8 mouse cellular contexts compared by ENCODE assay signal in the genomic region with DNA sequence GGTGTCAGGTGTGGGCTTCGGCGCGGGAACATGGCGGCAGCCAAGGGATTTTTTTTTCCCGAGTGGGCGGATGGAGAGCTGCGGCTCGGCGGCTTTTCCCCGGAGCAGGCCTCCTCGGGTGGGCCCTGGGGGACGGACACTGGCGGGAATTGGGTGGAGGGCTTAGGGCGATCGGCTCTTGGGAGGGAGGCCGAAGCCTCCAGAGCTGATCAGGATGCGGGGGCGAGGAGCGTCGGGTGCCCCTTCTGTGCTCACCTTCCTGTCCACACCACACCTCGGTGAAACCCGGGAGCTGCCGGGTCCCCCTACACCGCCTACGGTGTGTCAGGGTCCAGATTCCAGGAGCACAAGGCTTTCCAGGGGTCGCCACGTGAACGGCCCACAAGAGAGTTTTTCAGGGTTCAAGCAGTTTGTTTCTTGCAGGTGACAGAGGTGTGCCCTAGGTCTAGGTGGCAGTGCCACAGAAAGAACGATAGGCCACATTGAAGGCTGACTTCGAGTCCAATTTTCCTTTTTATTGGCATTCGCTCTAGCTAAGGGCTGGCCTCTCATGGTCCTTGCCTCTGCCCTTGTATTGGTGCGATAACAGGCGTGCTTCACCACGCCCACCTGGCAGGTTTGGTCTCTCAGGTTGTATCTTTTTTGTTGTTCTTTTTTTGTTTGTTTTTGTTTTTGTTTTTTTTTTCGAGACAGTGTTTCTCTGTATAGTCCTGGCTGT. TPM values are rescaled to one million over a fixed set of nuclear protein-coding genes. Genes with fewer than 3 reads are reported as not detected.
DNase-seq lines count a peak whose midpoint lies in the region; ATAC-seq and TF ChIP-seq lines count a peak whose summit lies in the region.

No protein-coding gene starts in this region.

- peak; percentile 3 to 13 for DNase-seq in layer of hippocampus, adult 18-20 months (ENCODE audit: low spot score in 2 of 2)
- no peak for DNase-seq in layer of hippocampus, adult 9-11 months
- peak; percentile 27 for DNase-seq in MN1 (ENCODE audit: low spot score)
- peak; percentile 34 for DNase-seq in lung, postnatal 0 days (ENCODE audit: low spot score)
- no peak for DNase-seq in Muller cell, postnatal 12 days (ENCODE audit: inconsistent ontology term)
- DNase-seq in ovary, postnatal 36 days (ENCODE audit: low spot score): no peak

- peak overlapping the region; percentile 87 for H3K4me3 ChIP-seq in forebrain, embryonic 13.5 days
- H3K4me3 ChIP-seq in intestine, embryonic 16.5 days (ENCODE audit: low read length): peak overlapping the region; percentile 84
- peak overlapping the region; percentile 66 for H3K4me3 ChIP-seq in lung, postnatal 0 days (ENCODE audit: low read depth, low read length)

- H3K9me3 ChIP-seq in forebrain, embryonic 13.5 days (replicated peaks): no peaks in the 10 kb centered on the region
- H3K9me3 ChIP-seq in intestine, embryonic 16.5 days (ENCODE audit: control insufficient read depth, low read length): no peaks in the 10 kb centered on the region
- H3K9me3 ChIP-seq in lung, postnatal 0 days (ENCODE audit: low read length): no peaks in the 10 kb centered on the region

- WGBS in forebrain, embryonic 13.5 days: 6% methylated on average over 35 of the region's 35 CpGs
- WGBS in intestine, embryonic 16.5 days: 3% methylated on average over 35 of the region's 35 CpGs
- WGBS in lung, postnatal 0 days: 4% methylated on average over 35 of the region's 35 CpGs

- 0 out of 2 replicates have a peak overlapping the region, but pooled peaks have one; percentile 40 for H3K27ac ChIP-seq in forebrain, embryonic 13.5 days
- H3K27ac ChIP-seq in intestine, embryonic 16.5 days (ENCODE audit: low read length): peak overlapping the region; percentile 94
- H3K27ac ChIP-seq in lung, postnatal 0 days (ENCODE audit: low read length): peak overlapping the region; percentile 76

- peak overlapping the region; percentile 90 for H3K9ac ChIP-seq in forebrain, embryonic 13.5 days
- H3K9ac ChIP-seq in intestine, embryonic 16.5 days (ENCODE audit: low read depth, low read length): peak overlapping the region; percentile 92
- peak overlapping the region; percentile 82 for H3K9ac ChIP-seq in lung, postnatal 0 days (replicated peaks; ENCODE audit: low read depth)

- no peaks in the 10 kb centered on the region for H3K36me3 ChIP-seq in forebrain, embryonic 13.5 days (ENCODE audit: poor library complexity, severe bottlenecking)
- H3K36me3 ChIP-seq in intestine, embryonic 16.5 days (ENCODE audit: control insufficient read depth, insufficient read depth, low read length): no peaks in the 10 kb centered on the region
- H3K36me3 ChIP-seq in lung, postnatal 0 days (ENCODE audit: insufficient read depth, low read length): no peaks in the 10 kb centered on the region

- TF ChIP-seq EP300 in lung, postnatal 0 days (IDR thresholded peaks at IDR 0.05): no peak

- ATAC-seq in forebrain, embryonic 13.5 days: peak; percentile 66; the same call in 1 of the 2 replicates
- ATAC-seq in intestine, embryonic 16.5 days: peak; percentile 65
- no peak; the same call in 1 of the 2 replicates for ATAC-seq in lung, postnatal 0 days

- TF ChIP-seq CTCF in lung, postnatal 0 days (IDR thresholded peaks at IDR 0.05): 0 out of 2 replicates have a peak, but pooled peaks have one; percentile 1

- H3K4me2 ChIP-seq in forebrain, embryonic 13.5 days: peak overlapping the region; percentile 80
- H3K4me2 ChIP-seq in intestine, embryonic 16.5 days (ENCODE audit: low read depth, low read length): peak overlapping the region; percentile 88
- H3K4me2 ChIP-seq in lung, postnatal 0 days (replicated peaks; ENCODE audit: low read depth, low read length): peak overlapping the region; percentile 96

- H3K4me1 ChIP-seq in forebrain, embryonic 13.5 days: peaks cover 16% of the 10 kb centered on the region
- peaks cover 10% of the 10 kb centered on the region; the same call in 1 of the 2 replicates for H3K4me1 ChIP-seq in intestine, embryonic 16.5 days (ENCODE audit: control insufficient read depth, insufficient read depth, low read length)
- H3K4me1 ChIP-seq in lung, postnatal 0 days (ENCODE audit: insufficient read depth, low read depth, low read length): no peaks in the 10 kb centered on the region; the same call in 1 of the 2 replicates

- H3K27me3 ChIP-seq in forebrain, embryonic 13.5 days: no peaks in the 10 kb centered on the region
- no peaks in the 10 kb centered on the region for H3K27me3 ChIP-seq in intestine, embryonic 16.5 days (replicated peaks; ENCODE audit: control insufficient read depth, insufficient read depth, low read length)
- H3K27me3 ChIP-seq in lung, postnatal 0 days (replicated peaks; ENCODE audit: insufficient read depth, low read length): no peaks in the 10 kb centered on the region

RNA-seq across cellular contexts. Expression of gene Lclat1, which starts 0.5 kb away (rescaled TPM):
- 10 to 100 TPM; 34.5 to 35.1 TPM for total RNA-seq in layer of hippocampus, adult 18-20 months (2021)
- polyA plus RNA-seq in forebrain, embryonic 13.5 days (2015; fragmentation: Nextera tagmentation; extraction: Ambion mirVana): 5.6 and 7.5 TPM in 2 replicates
- polyA plus RNA-seq in intestine, embryonic 16.5 days (2015; fragmentation: Nextera tagmentation; extraction: Ambion mirVana): 31.6 and 42.0 TPM in 2 replicates
- polyA plus RNA-seq in lung, postnatal 0 days (2015; fragmentation: Nextera tagmentation; extraction: Ambion mirVana): 9.1 and 10.2 TPM in 2 replicates

Comparison
In these comparisons a context has a peak if more than half of its experiments do, and no peak if none do; other contexts are left out.
1. DNase-seq: peak in layer of hippocampus, adult 18-20 months (2 of 2), MN1 (single experiment) and lung, postnatal 0 days (single experiment); none in layer of hippocampus, adult 9-11 months (single experiment), Muller cell, postnatal 12 days (single experiment) and ovary, postnatal 36 days (single experiment).
2. H3K27ac ChIP-seq: peak in every context shown above with its lines; median percentile 94 in intestine, embryonic 16.5 days; 76 in lung, postnatal 0 days; 40 in forebrain, embryonic 13.5 days.
3. Peak in every context shown above with its lines, with median percentiles within 50 percentile points of each other: H3K4me2 ChIP-seq, H3K4me3 ChIP-seq and H3K9ac ChIP-seq.